12 mouse cellular contexts compared by ENCODE assay signal in the genomic region with DNA sequence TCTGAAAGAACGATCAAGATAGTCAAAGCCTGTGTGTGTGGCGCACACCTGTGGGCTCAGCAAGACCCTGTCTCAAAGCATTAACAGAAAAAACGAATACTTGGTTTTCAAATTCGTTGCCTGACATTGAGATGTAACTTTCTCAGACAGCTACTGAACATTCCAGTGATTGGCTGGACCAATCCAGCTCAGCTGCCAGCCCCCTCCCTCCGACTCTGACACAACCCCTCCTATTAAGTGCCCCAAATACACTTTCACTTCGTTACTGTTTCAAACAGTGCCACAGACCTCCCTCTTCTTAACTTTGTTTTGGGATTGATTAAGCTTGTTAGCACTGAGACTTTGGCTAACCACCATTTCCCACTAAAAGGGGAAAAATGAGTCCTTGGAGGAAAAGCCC. TPM values are rescaled to one million over a fixed set of nuclear protein-coding genes. Genes with fewer than 3 reads are reported as not detected.
DNase-seq lines count a peak whose midpoint lies in the region; ATAC-seq lines count a peak whose summit lies in the region.
"Had no signal": no experiment of that assay in that cellular context is flagged by ENCODE, and none has a peak within 500 bp of the region (broad histone marks: within the 10 kb centered on the region; RNA-seq: fewer than 3 reads in every experiment).

No protein-coding gene starts in this region.

- H3K4me1 ChIP-seq in embryonic facial prominence, embryonic 13.5 days = peaks cover 10% of the 10 kb centered on the region; the same call in 1 of the 2 replicates
- H3K4me1 ChIP-seq in embryonic facial prominence, embryonic 10.5 days = peaks cover 14% of the 10 kb centered on the region
- H3K4me1 ChIP-seq in limb, embryonic 12.5 days (replicated peaks) = peaks cover 10% of the 10 kb centered on the region; the same call in 1 of the 2 replicates
- peaks cover 16% of the 10 kb centered on the region for H3K4me1 ChIP-seq in limb, embryonic 10.5 days
- peaks cover 8% of the 10 kb centered on the region; the same call in 1 of the 2 replicates for H3K4me1 ChIP-seq in intestine, embryonic 16.5 days (ENCODE audit: control insufficient read depth, insufficient read depth, low read length)
- H3K4me1 ChIP-seq: hindbrain, embryonic 12.5 days had no signal

- H3K27me3 ChIP-seq in embryonic facial prominence, embryonic 13.5 days = peaks cover 18% of the 10 kb centered on the region
- peaks cover 22% of the 10 kb centered on the region for H3K27me3 ChIP-seq in embryonic facial prominence, embryonic 10.5 days (replicated peaks; ENCODE audit: low read depth, poor library complexity, severe bottlenecking)
- H3K27me3 ChIP-seq in limb, embryonic 12.5 days = peaks cover 20% of the 10 kb centered on the region
- peaks cover 21% of the 10 kb centered on the region for H3K27me3 ChIP-seq in limb, embryonic 10.5 days (ENCODE audit: low read depth, poor library complexity, severe bottlenecking)
- peaks cover 2% of the 10 kb centered on the region; the same call in 1 of the 2 replicates for H3K27me3 ChIP-seq in intestine, embryonic 16.5 days (replicated peaks; ENCODE audit: control insufficient read depth, insufficient read depth, low read length)

- DNase-seq in embryonic facial prominence, embryonic 10.5 days (ENCODE audit: low spot score) = no peak
- no peak for DNase-seq in limb, embryonic 10.5 days (ENCODE audit: low spot score)
- peak; percentile 58 for DNase-seq in thymus, postnatal 0 days (ENCODE audit: low spot score)
- no peak for DNase-seq in adipocyte (ENCODE audit: low spot score)
- DNase-seq: left cerebral cortex, postnatal 4 days had no signal

- WGBS in embryonic facial prominence, embryonic 13.5 days = 33% methylated on average over 6 of the region's 6 CpGs
- 54% methylated on average over 6 of the region's 6 CpGs for WGBS in embryonic facial prominence, embryonic 10.5 days
- 36% methylated on average over 6 of the region's 6 CpGs for WGBS in limb, embryonic 12.5 days
- WGBS in limb, embryonic 10.5 days = 40% methylated on average over 6 of the region's 6 CpGs
- 43% methylated on average over 6 of the region's 6 CpGs for WGBS in intestine, embryonic 16.5 days

- no peak overlapping the region for H3K9ac ChIP-seq in embryonic facial prominence, embryonic 13.5 days
- no peak overlapping the region for H3K9ac ChIP-seq in limb, embryonic 12.5 days (replicated peaks)
- 0 out of 2 replicates have a peak overlapping the region, but pooled peaks have one; percentile 4 for H3K9ac ChIP-seq in intestine, embryonic 16.5 days (ENCODE audit: low read depth, low read length)
- H3K9ac ChIP-seq: hindbrain, embryonic 12.5 days had no signal

- no peak overlapping the region for H3K27ac ChIP-seq in embryonic facial prominence, embryonic 13.5 days
- no peak overlapping the region for H3K27ac ChIP-seq in embryonic facial prominence, embryonic 10.5 days (replicated peaks)
- no peak overlapping the region for H3K27ac ChIP-seq in limb, embryonic 12.5 days
- H3K27ac ChIP-seq in limb, embryonic 10.5 days = no peak overlapping the region
- no peak overlapping the region for H3K27ac ChIP-seq in intestine, embryonic 16.5 days (ENCODE audit: low read length)
- H3K27ac ChIP-seq: hindbrain, embryonic 12.5 days had no signal

- H3K9me3 ChIP-seq in embryonic facial prominence, embryonic 13.5 days = no peaks in the 10 kb centered on the region
- H3K9me3 ChIP-seq in embryonic facial prominence, embryonic 10.5 days = no peaks in the 10 kb centered on the region
- H3K9me3 ChIP-seq in limb, embryonic 12.5 days = no peaks in the 10 kb centered on the region
- H3K9me3 ChIP-seq in limb, embryonic 10.5 days (replicated peaks) = no peaks in the 10 kb centered on the region
- H3K9me3 ChIP-seq in intestine, embryonic 16.5 days (ENCODE audit: control insufficient read depth, low read length) = no peaks in the 10 kb centered on the region
- H3K9me3 ChIP-seq: hindbrain, embryonic 12.5 days had no signal

- H3K4me2 ChIP-seq in embryonic facial prominence, embryonic 13.5 days = peak overlapping the region; percentile 45
- peak overlapping the region; percentile 31 for H3K4me2 ChIP-seq in limb, embryonic 12.5 days
- H3K4me2 ChIP-seq in intestine, embryonic 16.5 days (ENCODE audit: low read depth, low read length) = peak overlapping the region; percentile 2; the same call in 1 of the 2 replicates
- H3K4me2 ChIP-seq: hindbrain, embryonic 12.5 days had no signal

- ATAC-seq in embryonic facial prominence, embryonic 13.5 days (ENCODE audit: insufficient number of reproducible peaks, insufficient read depth, low FRiP score, low TSS enrichment, low read depth) = no peak
- ATAC-seq in limb, embryonic 12.5 days (ENCODE audit: insufficient number of reproducible peaks, insufficient read depth, low FRiP score, low TSS enrichment, low read depth) = no peak
- no peak for ATAC-seq in intestine, embryonic 16.5 days
- ATAC-seq in cerebellum, adult (ENCODE audit: insufficient number of reproducible peaks, low FRiP score, low TSS enrichment) = no peak

- no peaks in the 10 kb centered on the region for H3K36me3 ChIP-seq in embryonic facial prominence, embryonic 13.5 days
- no peaks in the 10 kb centered on the region for H3K36me3 ChIP-seq in embryonic facial prominence, embryonic 10.5 days (replicated peaks)
- H3K36me3 ChIP-seq in limb, embryonic 12.5 days = no peaks in the 10 kb centered on the region
- no peaks in the 10 kb centered on the region for H3K36me3 ChIP-seq in limb, embryonic 10.5 days
- no peaks in the 10 kb centered on the region for H3K36me3 ChIP-seq in intestine, embryonic 16.5 days (ENCODE audit: control insufficient read depth, insufficient read depth, low read length)
- H3K36me3 ChIP-seq: hindbrain, embryonic 12.5 days had no signal

- peak overlapping the region; percentile 24; the same call in 1 of the 2 replicates for H3K4me3 ChIP-seq in embryonic facial prominence, embryonic 13.5 days
- no peak overlapping the region for H3K4me3 ChIP-seq in embryonic facial prominence, embryonic 10.5 days
- peak overlapping the region; percentile 12; the same call in 1 of the 2 replicates for H3K4me3 ChIP-seq in limb, embryonic 12.5 days (replicated peaks)
- H3K4me3 ChIP-seq in limb, embryonic 10.5 days = no peak overlapping the region
- peak overlapping the region; percentile 2; the same call in 1 of the 2 replicates for H3K4me3 ChIP-seq in intestine, embryonic 16.5 days (ENCODE audit: low read length)
- H3K4me3 ChIP-seq: hindbrain, embryonic 12.5 days had no signal

RNA-seq across cellular contexts. Expression of gene Mixl1, which starts 6.6 kb away (rescaled TPM):
- 0.11 and 0.20 TPM in 2 replicates for polyA plus RNA-seq in embryonic facial prominence, embryonic 13.5 days (2015; fragmentation: Nextera tagmentation; extraction: Ambion mirVana)
- polyA plus RNA-seq in embryonic facial prominence, embryonic 10.5 days (2016; fragmentation: Nextera tagmentation; extraction: Ambion mirVana) = 0.33 and 0.77 TPM in 2 replicates
- 0.18 and 0.20 TPM in 2 replicates for polyA plus RNA-seq in limb, embryonic 12.5 days (2016; fragmentation: Nextera tagmentation; extraction: Ambion mirVana)
- polyA plus RNA-seq in limb, embryonic 10.5 days (2016; fragmentation: Nextera tagmentation; extraction: Ambion mirVana) = 0.09 and 0.28 TPM in 2 replicates
- polyA plus RNA-seq in intestine, embryonic 16.5 days (2015; fragmentation: Nextera tagmentation; extraction: Ambion mirVana) = 0.05 and 0.10 TPM in 2 replicates
- 0.54 and 0.55 TPM in 2 replicates for polyA plus RNA-seq in thymus, postnatal 0 days (2015; fragmentation: Nextera tagmentation; extraction: Ambion mirVana)
- polyA plus RNA-seq: large intestine, adult 2 months; urinary bladder, adult 2 months had no signal

RNA-seq across cellular contexts. Expression of gene Acbd3, which starts 22.4 kb away (rescaled TPM):
- polyA plus RNA-seq in embryonic facial prominence, embryonic 13.5 days (2015; fragmentation: Nextera tagmentation; extraction: Ambion mirVana) = 24.1 and 25.5 TPM in 2 replicates
- 16.6 and 18.5 TPM in 2 replicates for polyA plus RNA-seq in embryonic facial prominence, embryonic 10.5 days (2016; fragmentation: Nextera tagmentation; extraction: Ambion mirVana)
- 25.3 and 26.9 TPM in 2 replicates for polyA plus RNA-seq in limb, embryonic 12.5 days (2016; fragmentation: Nextera tagmentation; extraction: Ambion mirVana)
- 17.0 and 19.2 TPM in 2 replicates for polyA plus RNA-seq in limb, embryonic 10.5 days (2016; fragmentation: Nextera tagmentation; extraction: Ambion mirVana)
- polyA plus RNA-seq in intestine, embryonic 16.5 days (2015; fragmentation: Nextera tagmentation; extraction: Ambion mirVana) = 17.1 and 17.5 TPM in 2 replicates
- 15.2 and 19.5 TPM in 2 replicates for polyA plus RNA-seq in thymus, postnatal 0 days (2015; fragmentation: Nextera tagmentation; extraction: Ambion mirVana)

Comparison
In these comparisons a context has a peak if more than half of its experiments do, and no peak if none do; other contexts are left out.
1. H3K4me3 ChIP-seq: peak in embryonic facial prominence, embryonic 13.5 days (single experiment), limb, embryonic 12.5 days (single experiment) and intestine, embryonic 16.5 days (single experiment); none in embryonic facial prominence, embryonic 10.5 days (single experiment) and limb, embryonic 10.5 days (single experiment).
2. Peak in every context shown above with its lines, with median percentiles within 50 percentile points of each other: H3K4me2 ChIP-seq.